Mouse (Mus musculus) liver, embryonic 13.5 days (tissue): ENCODE measurements around the gene BC049352. TPM values are rescaled to one million over a fixed set of nuclear protein-coding genes. Genes with fewer than 3 reads are reported as not detected.
A peak's percentile ranks its signal among the peaks of the same experiment; 100 is the strongest.

Experiments used
- ATAC-seq: fragments of 200-750 bp; cut with Nextera tagmentation; 2 replicates; pipeline ENCODE4 v1.8.0; 2017; ENCODE audit warnings: low read depth, mild to moderate bottlenecking, moderate number of reproducible peaks, moderate library complexity
- DNase-seq: peaks from one replicate; pipeline ENCODE4 v3.0.0; 2022
- H3K27ac ChIP-seq: fragments of 300-500 bp; sonication (generic); 2 replicates; pipeline ENCODE4 v1.5.1; 2015; ENCODE audit warnings: moderate library complexity, mild to moderate bottlenecking, inconsistent platforms
- H3K27me3 ChIP-seq: fragments of 300-500 bp; sonication (generic); 2 replicates; pipeline ENCODE4 v1.6.1; 2015; ENCODE audit warnings: mild to moderate bottlenecking, inconsistent platforms
- H3K36me3 ChIP-seq: fragments of 300-500 bp; sonication (generic); 2 replicates; pipeline ENCODE4 v1.6.1; 2015; ENCODE audit warnings: mild to moderate bottlenecking, inconsistent platforms
- H3K4me1 ChIP-seq: fragments of 300-500 bp; sonication (generic); replicated peaks from 2 replicates; pipeline ENCODE4 v1.6.1; 2015; ENCODE audit warnings: inconsistent platforms
- H3K4me2 ChIP-seq: fragments of 300-500 bp; sonication (generic); 2 replicates; pipeline ENCODE4 v1.6.1; 2015; ENCODE audit warnings: inconsistent platforms, mild to moderate bottlenecking, moderate library complexity
- H3K4me3 ChIP-seq: fragments of 300-500 bp; sonication (generic); replicated peaks from 2 replicates; pipeline ENCODE4 v1.5.1; 2015; ENCODE audit warnings: mild to moderate bottlenecking, inconsistent platforms
- H3K9ac ChIP-seq: fragments of 300-500 bp; sonication (generic); 2 replicates; pipeline ENCODE4 v1.6.1; 2015; ENCODE audit warnings: mild to moderate bottlenecking, inconsistent platforms
- H3K9me3 ChIP-seq: fragments of 300-500 bp; sonication (generic); replicated peaks from 2 replicates; pipeline ENCODE4 v1.6.1; 2016; ENCODE audit warnings: inconsistent platforms
- WGBS: fragments of 180-500 bp; shearing (Covaris S2); methylation state at CpG from one replicate; pipeline ENCODE4 v1.1.7; 2015; ENCODE audit not compliant: insufficient replicate concordance; 5-methylcytosine and 5-hydroxymethylcytosine counted together
- polyA plus RNA-seq: library from polyadenylated mRNA; unstranded; fragments of >200 nt; fragmentation: Nextera tagmentation; extraction: Ambion mirVana; gene quantifications from 2 replicates; pipeline ENCODE4 v1.2.1, GENCODE M21; 2015

Gene BC049352
- polyA plus RNA-seq, 1 experiment from 2014 or later: 0.09 TPM

DNA sequence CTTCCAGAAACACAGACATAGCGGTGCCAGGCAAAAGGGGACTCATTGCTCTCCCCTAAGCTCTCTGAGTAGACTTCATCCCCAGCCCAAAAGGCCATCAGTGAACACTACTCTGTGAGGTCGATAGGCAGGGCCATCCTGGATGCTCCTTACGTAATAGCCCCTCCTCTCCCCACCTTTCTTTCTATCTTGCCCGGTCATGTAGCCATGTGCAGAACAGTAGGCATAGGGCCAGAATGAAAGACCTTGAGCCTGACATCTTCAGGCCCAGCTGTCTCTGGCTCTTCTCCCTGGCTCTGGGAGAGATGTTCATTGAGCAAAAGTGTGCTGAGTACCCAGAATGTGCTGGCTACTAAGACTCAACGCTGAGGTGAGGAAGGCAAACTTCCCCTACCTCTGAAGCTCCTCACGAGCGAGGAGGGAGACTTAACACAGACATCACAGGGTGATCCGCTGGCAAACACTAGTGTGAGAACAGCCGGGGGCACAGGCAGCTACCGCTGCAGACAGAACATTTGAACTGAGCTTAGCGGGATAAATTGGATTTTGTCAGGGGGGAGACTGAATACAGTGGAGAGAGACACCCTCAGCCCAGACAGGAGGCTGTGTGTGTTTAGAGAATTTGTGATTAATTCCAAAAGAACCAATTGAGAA lies 33.8 kb downstream of the BC049352 start:
- no peaks in the 10 kb centered on the region for H3K36me3 ChIP-seq
- DNase-seq (no peak), ATAC-seq (no peak)
- H3K4me3 ChIP-seq: no peak overlapping the region
- H3K9me3 ChIP-seq: no peaks in the 10 kb centered on the region
- WGBS: 52% methylated on average over 11 of the region's 11 CpGs
- H3K27me3 ChIP-seq: no peaks in the 10 kb centered on the region
- H3K9ac ChIP-seq: no peak overlapping the region
- 0 out of 2 replicates have a peak, but pooled peaks cover 5% of the 10 kb centered on the region for H3K4me1 ChIP-seq
- H3K4me2 ChIP-seq: no peak overlapping the region
- no peak overlapping the region for H3K27ac ChIP-seq

DNA sequence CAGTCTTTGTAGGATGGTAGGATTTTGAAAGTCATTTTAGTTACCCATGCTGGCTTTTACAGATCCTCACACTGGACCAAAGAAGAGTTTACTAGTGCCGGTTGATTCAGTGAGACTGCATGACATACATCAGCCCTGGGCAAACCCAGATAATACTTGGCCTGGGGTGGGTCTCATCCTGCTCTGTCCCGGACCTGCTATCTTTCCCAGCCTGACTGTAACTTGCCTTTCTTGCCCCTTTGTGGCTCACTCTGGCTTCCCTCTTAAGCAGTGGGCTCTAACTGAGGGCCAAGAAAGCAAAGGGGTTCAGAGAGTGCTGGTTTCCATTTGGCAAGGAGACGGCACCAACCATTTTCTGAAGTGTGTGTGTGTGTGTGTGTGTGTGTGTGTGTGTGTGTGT lies 37.8 kb downstream of the BC049352 start:
- H3K4me2 ChIP-seq: no peak overlapping the region
- H3K36me3 ChIP-seq: no peaks in the 10 kb centered on the region
- H3K27me3 ChIP-seq: no peaks in the 10 kb centered on the region
- no peak for ATAC-seq
- 0 out of 2 replicates have a peak, but pooled peaks cover 5% of the 10 kb centered on the region for H3K4me1 ChIP-seq
- H3K4me3 ChIP-seq: no peak overlapping the region
- no peaks in the 10 kb centered on the region for H3K9me3 ChIP-seq
- no peak overlapping the region for H3K9ac ChIP-seq
- H3K27ac ChIP-seq: no peak overlapping the region
- 26% methylated on average over 3 of the region's 3 CpGs for WGBS
- no peak for DNase-seq

DNA sequence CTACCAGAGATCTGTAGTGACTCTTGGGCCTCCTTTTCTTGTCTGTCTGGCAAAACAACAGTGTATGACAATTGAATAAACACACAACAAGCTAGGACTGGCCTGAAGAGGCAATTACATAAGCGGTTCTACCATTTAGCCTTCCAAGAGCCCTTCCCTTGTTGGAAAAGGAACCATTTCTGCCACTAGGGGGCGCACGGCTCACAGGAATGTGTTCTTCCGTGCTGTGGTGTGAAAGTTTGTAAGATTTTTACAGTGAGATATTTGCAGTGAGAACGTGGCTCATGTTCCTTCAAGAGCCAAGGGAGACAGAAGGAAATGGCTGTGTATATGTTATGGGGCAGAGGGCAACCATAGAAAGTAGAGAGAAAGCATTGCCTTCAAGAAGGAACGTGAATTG lies 39.8 kb downstream of the BC049352 start:
- H3K4me1 ChIP-seq: 0 out of 2 replicates have a peak, but pooled peaks cover 5% of the 10 kb centered on the region
- WGBS: 12% methylated on average over 6 of the region's 6 CpGs

DNA sequence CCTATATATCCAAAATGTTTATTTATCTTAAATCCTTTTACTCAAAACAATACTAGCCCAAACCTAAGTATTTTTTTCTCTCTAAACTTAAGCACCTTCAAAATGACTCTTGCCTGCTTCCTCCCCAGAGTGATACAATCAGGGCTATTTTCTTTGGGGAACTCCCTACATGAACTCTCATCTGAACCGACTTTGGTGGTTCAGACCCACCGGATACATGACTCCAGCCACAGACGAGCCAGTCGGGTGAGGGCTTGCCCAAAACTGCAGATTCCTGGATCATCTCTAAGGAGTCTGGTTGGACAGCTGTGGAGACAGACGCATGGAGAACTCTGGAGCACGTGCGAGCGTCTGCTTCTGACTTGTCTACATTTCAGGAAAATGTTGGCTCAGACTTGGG lies 47.6 kb downstream of the BC049352 start:
- Histone ChIP-seq H3K27me3 (no peaks in the 10 kb centered on the region), H3K9ac (no peak overlapping the region), H3K36me3 (no peaks in the 10 kb centered on the region), H3K4me3 (no peak overlapping the region), H3K27ac (no peak overlapping the region), H3K4me1 (no peaks in the 10 kb centered on the region), H3K4me2 (no peak overlapping the region), H3K9me3 (no peaks in the 10 kb centered on the region)
- 56% methylated on average over 8 of the region's 8 CpGs for WGBS
- DNase-seq: no peak
- ATAC-seq: no peak

More for the DNA sequence above, 39.8 kb downstream of the BC049352 start:
- H3K4me2 ChIP-seq: no peak overlapping the region
- no peaks in the 10 kb centered on the region for H3K9me3 ChIP-seq
- no peaks in the 10 kb centered on the region for H3K36me3 ChIP-seq
- no peak for ATAC-seq
- DNase-seq: peak; percentile 37
- H3K27ac ChIP-seq: no peak overlapping the region
- no peak overlapping the region for H3K4me3 ChIP-seq
- H3K27me3 ChIP-seq: no peaks in the 10 kb centered on the region
- H3K9ac ChIP-seq: no peak overlapping the region

DNA sequence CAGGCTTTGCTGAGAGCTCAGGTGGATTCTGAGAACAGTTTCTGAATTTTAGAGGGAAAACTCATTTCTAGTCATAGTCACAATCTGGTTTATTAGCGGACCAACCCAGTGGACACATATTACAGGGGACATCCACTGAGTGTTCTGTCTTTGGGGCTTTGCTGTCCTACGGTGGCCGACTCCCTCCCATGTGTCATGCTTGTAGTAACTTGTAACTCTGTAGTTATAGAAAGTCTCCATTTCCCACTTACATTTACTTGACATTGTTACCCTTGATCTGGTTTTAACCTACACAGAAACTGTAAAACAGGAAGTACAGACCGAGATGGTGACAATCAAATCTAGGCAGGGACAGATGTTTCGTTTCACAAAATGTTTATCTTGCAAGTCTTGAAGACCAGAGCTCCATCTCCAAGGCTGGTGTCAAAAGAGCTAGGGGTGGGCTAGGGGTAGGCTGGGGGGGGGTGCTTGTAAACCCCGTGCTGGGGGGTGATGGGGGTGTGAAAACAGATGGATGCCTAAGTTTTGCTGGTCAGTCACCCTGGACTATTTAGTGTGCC lies 53.9 kb downstream of the BC049352 start:
- whole genome bisulfite sequencing: 34% methylated on average over 6 of the region's 6 CpGs
- H3K36me3 ChIP-seq: no peaks in the 10 kb centered on the region
- no peak for ATAC-seq
- no peak for DNase-seq
- H3K4me3 ChIP-seq: no peak overlapping the region
- no peak overlapping the region for H3K9ac ChIP-seq
- no peak overlapping the region for H3K4me2 ChIP-seq
- H3K27ac ChIP-seq: no peak overlapping the region
- no peaks in the 10 kb centered on the region for H3K27me3 ChIP-seq
- H3K9me3 ChIP-seq: no peaks in the 10 kb centered on the region
- H3K4me1 ChIP-seq: 0 out of 2 replicates have a peak, but pooled peaks cover 3% of the 10 kb centered on the region

DNA sequence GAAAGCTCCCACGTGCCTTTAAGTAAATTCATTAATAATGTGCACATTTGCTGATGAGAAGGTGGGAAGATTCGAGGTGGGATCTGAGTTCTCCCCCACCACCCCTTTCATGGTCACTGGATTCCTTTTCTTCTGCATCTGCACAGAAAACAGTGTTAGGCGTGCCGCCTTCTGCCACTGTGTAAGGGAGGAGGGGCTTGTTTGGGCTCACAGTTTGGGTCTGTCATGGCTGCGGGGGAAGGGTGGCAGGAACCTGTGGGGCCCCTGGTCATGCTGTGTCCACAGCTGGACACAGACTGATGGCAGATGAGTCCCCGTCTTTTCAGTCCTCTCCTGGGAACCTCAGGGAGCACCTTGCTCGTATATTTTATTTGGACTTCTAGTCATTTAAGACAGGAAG lies 54.9 kb downstream of the BC049352 start:
- no peak for ATAC-seq
- Histone ChIP-seq H3K9ac (no peak overlapping the region), H3K4me1 (0 out of 2 replicates have a peak, but pooled peaks cover 3% of the 10 kb centered on the region), H3K4me2 (no peak overlapping the region), H3K36me3 (no peaks in the 10 kb centered on the region), H3K4me3 (no peak overlapping the region), H3K27ac (no peak overlapping the region), H3K27me3 (no peaks in the 10 kb centered on the region), H3K9me3 (no peaks in the 10 kb centered on the region)
- 45% methylated on average over 7 of the region's 7 CpGs for WGBS
- no peak for DNase-seq

DNA sequence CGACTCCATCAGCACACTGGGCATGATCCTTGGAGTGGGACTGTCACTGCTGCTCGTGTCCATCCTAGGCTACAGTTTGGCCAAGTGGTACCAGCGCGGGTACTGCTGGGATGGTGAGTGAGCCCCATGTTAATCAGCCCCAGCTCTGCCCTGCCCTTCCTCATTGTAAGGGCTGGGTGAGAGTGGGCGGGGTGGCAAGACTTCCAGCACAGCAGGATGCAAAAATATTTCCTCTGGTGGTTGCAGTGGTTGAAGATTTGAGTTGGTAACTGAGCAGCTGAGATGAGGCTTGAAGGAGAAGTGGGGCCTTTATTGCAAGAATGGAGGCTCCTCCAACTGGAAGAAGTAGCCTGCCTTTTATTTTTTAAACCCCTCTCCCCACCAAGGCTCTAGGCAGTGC lies 59.6 kb downstream of the BC049352 start:
- 50% methylated on average over 5 of the region's 5 CpGs for WGBS
- Histone ChIP-seq H3K27ac (no peak overlapping the region), H3K9me3 (no peaks in the 10 kb centered on the region), H3K4me1 (no peaks in the 10 kb centered on the region), H3K4me3 (no peak overlapping the region), H3K36me3 (no peaks in the 10 kb centered on the region), H3K27me3 (no peaks in the 10 kb centered on the region), H3K9ac (no peak overlapping the region), H3K4me2 (no peak overlapping the region)
- ATAC-seq (no peak), DNase-seq (no peak)

DNA sequence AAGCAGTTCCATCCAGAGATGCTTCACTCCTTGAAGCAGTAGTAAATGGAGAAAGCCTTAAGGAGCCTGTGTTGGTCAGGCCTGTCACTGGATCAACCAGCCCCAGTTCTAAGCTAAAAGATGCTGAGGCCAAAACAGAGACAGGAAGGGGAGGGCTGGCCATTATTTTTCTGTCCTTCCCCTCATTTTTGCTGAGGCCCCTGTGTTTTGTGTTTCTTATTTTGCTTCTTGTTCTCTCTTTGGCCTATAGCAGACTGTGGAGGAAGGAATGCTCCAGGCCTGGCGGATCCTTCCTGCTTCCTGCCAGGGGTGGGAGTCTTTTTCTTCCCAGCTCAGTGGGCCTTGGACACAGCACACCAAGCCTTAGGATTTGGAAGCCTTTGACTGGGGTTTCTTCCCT lies 63.6 kb downstream of the BC049352 start:
- no peaks in the 10 kb centered on the region for H3K36me3 ChIP-seq
- no peak for ATAC-seq
- H3K27ac ChIP-seq: no peak overlapping the region

DNA sequence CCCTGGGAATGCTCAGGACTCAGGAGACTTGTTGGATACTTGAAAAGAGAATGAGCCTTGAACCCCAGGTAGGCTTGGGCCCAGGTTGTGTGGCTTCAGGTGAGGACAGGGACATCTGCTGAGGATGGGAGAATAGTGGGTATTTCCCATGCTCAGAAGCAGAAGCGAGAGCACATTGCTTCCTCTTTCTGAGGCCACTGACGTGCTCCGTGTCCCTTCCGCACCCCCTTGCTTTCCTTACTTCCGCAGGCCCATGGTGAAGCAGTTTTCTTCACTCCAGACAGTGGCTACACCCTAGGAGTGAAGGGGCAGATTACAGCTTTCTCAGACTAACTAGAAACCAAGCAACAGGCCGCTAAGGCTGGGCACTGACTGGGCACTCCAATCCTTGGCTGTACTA lies 64.3 kb downstream of the BC049352 start:
- Histone ChIP-seq H3K9ac (no peak overlapping the region), H3K36me3 (no peaks in the 10 kb centered on the region), H3K9me3 (no peaks in the 10 kb centered on the region), H3K4me2 (no peak overlapping the region), H3K4me3 (no peak overlapping the region), H3K4me1 (peaks cover under 1% of the 10 kb centered on the region), H3K27me3 (no peaks in the 10 kb centered on the region), H3K27ac (no peak overlapping the region)
- 38% methylated on average over 6 of the region's 6 CpGs for WGBS
- ATAC-seq (no peak), DNase-seq (no peak)

More for the DNA sequence above, 63.6 kb downstream of the BC049352 start:
- Histone ChIP-seq H3K27me3 (no peaks in the 10 kb centered on the region), H3K4me1 (no peaks in the 10 kb centered on the region), H3K9ac (no peak overlapping the region), H3K4me2 (no peak overlapping the region), H3K4me3 (no peak overlapping the region), H3K9me3 (no peaks in the 10 kb centered on the region)
- DNase-seq: no peak
- 40% methylated on average over 1 of the region's 1 CpGs for WGBS

DNA sequence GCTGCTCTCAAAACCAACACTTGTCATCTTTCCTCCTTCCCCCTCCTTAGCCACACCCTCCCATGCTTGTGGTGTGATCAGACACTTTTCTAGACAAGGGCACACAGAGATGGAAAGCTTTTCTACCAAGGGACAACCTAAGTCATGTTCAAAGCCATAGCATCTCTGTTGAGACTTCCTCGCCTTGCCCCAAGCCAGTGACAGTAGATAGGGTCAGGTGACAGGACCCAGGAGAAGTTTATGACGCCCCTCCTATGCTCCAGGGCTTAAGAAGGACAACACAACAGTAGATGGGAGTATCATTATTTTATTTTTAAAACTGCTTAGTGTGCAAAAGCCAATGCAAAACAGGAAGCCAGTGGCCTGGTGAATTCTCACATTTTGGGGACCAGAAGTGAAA lies 65.7 kb downstream of the BC049352 start:
- H3K4me1 ChIP-seq: peaks cover 9% of the 10 kb centered on the region
- no peaks in the 10 kb centered on the region for H3K9me3 ChIP-seq
- H3K9ac ChIP-seq: no peak overlapping the region
- ATAC-seq: no peak
- H3K27ac ChIP-seq: no peak overlapping the region
- H3K27me3 ChIP-seq: no peaks in the 10 kb centered on the region
- no peaks in the 10 kb centered on the region for H3K36me3 ChIP-seq
- 43% methylated on average over 2 of the region's 2 CpGs for WGBS
- DNase-seq: no peak
- no peak overlapping the region for H3K4me3 ChIP-seq
- no peak overlapping the region for H3K4me2 ChIP-seq

DNA sequence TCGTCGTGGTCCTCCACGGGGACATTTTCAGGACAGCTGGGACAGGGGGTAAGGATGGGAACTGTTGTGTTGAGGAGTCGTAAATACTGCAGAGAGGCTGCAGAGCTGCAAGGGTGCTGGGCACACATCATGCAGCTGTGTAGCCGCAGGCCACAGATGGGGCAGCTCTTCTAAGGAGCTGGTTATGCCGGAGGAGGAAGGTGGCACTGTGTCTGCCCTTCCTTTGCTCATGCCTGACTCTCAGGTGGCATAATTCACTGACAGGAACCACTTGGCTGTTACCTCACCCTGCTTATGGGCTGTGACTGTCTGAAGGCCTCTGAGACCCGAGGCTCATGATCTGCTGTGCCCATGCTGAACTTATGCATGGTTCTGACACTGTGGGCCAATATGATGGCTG lies 68.5 kb downstream of the BC049352 start:
- no peak overlapping the region for H3K4me2 ChIP-seq
- no peaks in the 10 kb centered on the region for H3K36me3 ChIP-seq
- DNase-seq: no peak
- no peak overlapping the region for H3K9ac ChIP-seq
- WGBS: 75% methylated on average over 7 of the region's 7 CpGs
- no peak for ATAC-seq
- H3K4me3 ChIP-seq: no peak overlapping the region
- H3K9me3 ChIP-seq: no peaks in the 10 kb centered on the region
- H3K4me1 ChIP-seq: peaks cover 13% of the 10 kb centered on the region
- no peak overlapping the region for H3K27ac ChIP-seq
- no peaks in the 10 kb centered on the region for H3K27me3 ChIP-seq

DNA sequence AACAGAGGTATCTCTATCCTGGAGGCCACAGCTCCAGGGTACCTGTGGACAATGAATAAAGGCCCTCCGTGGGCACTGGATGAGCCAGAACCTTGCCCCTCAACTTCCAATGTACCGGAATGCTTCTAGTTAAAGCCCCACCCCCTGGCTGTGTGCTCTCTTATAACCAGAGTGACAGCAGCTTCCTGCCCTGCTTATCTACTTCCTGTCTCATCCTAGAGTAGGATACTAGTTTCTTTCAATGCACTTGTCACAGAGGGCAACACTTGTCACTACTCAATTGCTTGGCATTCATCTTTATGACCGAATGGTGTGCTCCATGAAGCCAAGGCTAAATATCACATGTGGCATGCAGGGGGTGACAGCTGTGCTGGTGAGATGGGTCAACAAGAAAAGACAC lies 69.5 kb downstream of the BC049352 start:
- no peak overlapping the region for H3K27ac ChIP-seq
- no peaks in the 10 kb centered on the region for H3K9me3 ChIP-seq
- no peaks in the 10 kb centered on the region for H3K27me3 ChIP-seq
- WGBS: 16% methylated on average over 3 of the region's 3 CpGs
- no peak for ATAC-seq
- peaks cover 13% of the 10 kb centered on the region for H3K4me1 ChIP-seq
- no peak for DNase-seq
- no peaks in the 10 kb centered on the region for H3K36me3 ChIP-seq
- H3K4me2 ChIP-seq: no peak overlapping the region
- no peak overlapping the region for H3K4me3 ChIP-seq
- no peak overlapping the region for H3K9ac ChIP-seq
